20 mouse cellular contexts compared by ENCODE assay signal in genomic region chr4:136806254-136806653, GRCm38 (mm10). TPM values are rescaled to one million over a fixed set of nuclear protein-coding genes. Genes with fewer than 3 reads are reported as not detected.
DNase-seq lines count a peak whose midpoint lies in the region; ATAC-seq and TF ChIP-seq lines count a peak whose summit lies in the region.
"Had no signal": no experiment of that assay in that cellular context is flagged by ENCODE, and none has a peak within 500 bp of the region (broad histone marks: within the 10 kb centered on the region; RNA-seq: fewer than 3 reads in every experiment).

No protein-coding gene starts in this region.

- no peaks in the 10 kb centered on the region for H3K27me3 ChIP-seq in forebrain, embryonic 12.5 days
- no peaks in the 10 kb centered on the region for H3K27me3 ChIP-seq in forebrain, embryonic 16.5 days (replicated peaks; ENCODE audit: control insufficient read depth, insufficient read depth, low read length)
- H3K27me3 ChIP-seq in kidney, postnatal 0 days (ENCODE audit: insufficient read depth, low read length) = no peaks in the 10 kb centered on the region
- no peaks in the 10 kb centered on the region for H3K27me3 ChIP-seq in kidney, embryonic 15.5 days
- H3K27me3 ChIP-seq: hindbrain, embryonic 15.5 days; liver, embryonic 15.5 days had no signal

- H3K9ac ChIP-seq in forebrain, embryonic 12.5 days = 0 out of 2 replicates have a peak overlapping the region, but pooled peaks have one; percentile 12
- no peak overlapping the region for H3K9ac ChIP-seq in forebrain, embryonic 16.5 days (replicated peaks; ENCODE audit: low read depth, low read length)
- H3K9ac ChIP-seq in kidney, postnatal 0 days (ENCODE audit: low read depth, low read length) = no peak overlapping the region
- H3K9ac ChIP-seq in kidney, embryonic 15.5 days = no peak overlapping the region
- H3K9ac ChIP-seq: hindbrain, embryonic 15.5 days; limb, embryonic 12.5 days; liver, embryonic 15.5 days had no signal

- WGBS in forebrain, embryonic 12.5 days = 59% methylated on average over 10 of the region's 10 CpGs
- 47% methylated on average over 10 of the region's 10 CpGs for WGBS in forebrain, embryonic 16.5 days
- WGBS in kidney, postnatal 0 days = 65% methylated on average over 10 of the region's 10 CpGs
- WGBS in kidney, embryonic 15.5 days = 65% methylated on average over 10 of the region's 10 CpGs

- H3K9me3 ChIP-seq in forebrain, embryonic 12.5 days = no peaks in the 10 kb centered on the region
- no peaks in the 10 kb centered on the region for H3K9me3 ChIP-seq in forebrain, embryonic 16.5 days (ENCODE audit: control insufficient read depth, low read length)
- H3K9me3 ChIP-seq in kidney, postnatal 0 days (replicated peaks; ENCODE audit: low read length) = no peaks in the 10 kb centered on the region
- no peaks in the 10 kb centered on the region for H3K9me3 ChIP-seq in kidney, embryonic 15.5 days (replicated peaks)
- H3K9me3 ChIP-seq: hindbrain, embryonic 15.5 days; limb, embryonic 12.5 days; liver, embryonic 15.5 days had no signal

- H3K4me3 ChIP-seq in forebrain, embryonic 12.5 days (replicated peaks) = no peak overlapping the region
- no peak overlapping the region for H3K4me3 ChIP-seq in forebrain, embryonic 16.5 days (replicated peaks; ENCODE audit: low read length)
- no peak overlapping the region for H3K4me3 ChIP-seq in kidney, postnatal 0 days (replicated peaks; ENCODE audit: low read depth, low read length)
- no peak overlapping the region for H3K4me3 ChIP-seq in kidney, embryonic 15.5 days (replicated peaks)
- H3K4me3 ChIP-seq: heart, adult 2 months; hindbrain, embryonic 15.5 days; limb, embryonic 12.5 days; liver, embryonic 15.5 days; myocyte had no signal

- TF ChIP-seq CTCF in kidney, postnatal 0 days (IDR thresholded peaks at IDR 0.05; ENCODE audit: low read depth) = no peak

- peaks cover 90% of the 10 kb centered on the region for H3K4me1 ChIP-seq in forebrain, embryonic 12.5 days
- H3K4me1 ChIP-seq in forebrain, embryonic 16.5 days (replicated peaks; ENCODE audit: control insufficient read depth, insufficient read depth, low read length) = peaks cover 37% of the 10 kb centered on the region
- H3K4me1 ChIP-seq in kidney, postnatal 0 days (replicated peaks; ENCODE audit: insufficient read depth, low read length) = 0 out of 2 replicates have a peak, but pooled peaks cover 2% of the 10 kb centered on the region
- H3K4me1 ChIP-seq in kidney, embryonic 15.5 days = peaks cover 76% of the 10 kb centered on the region
- H3K4me1 ChIP-seq: liver, embryonic 15.5 days had no signal

- H3K4me2 ChIP-seq in forebrain, embryonic 12.5 days = no peak overlapping the region
- H3K4me2 ChIP-seq in forebrain, embryonic 16.5 days (ENCODE audit: low read length) = no peak overlapping the region
- no peak overlapping the region for H3K4me2 ChIP-seq in kidney, postnatal 0 days (ENCODE audit: low read length)
- no peak overlapping the region for H3K4me2 ChIP-seq in kidney, embryonic 15.5 days
- H3K4me2 ChIP-seq: hindbrain, embryonic 15.5 days; limb, embryonic 12.5 days; liver, embryonic 15.5 days had no signal

- no peak for ATAC-seq in forebrain, embryonic 12.5 days (ENCODE audit: low FRiP score)
- no peak for ATAC-seq in forebrain, embryonic 16.5 days
- ATAC-seq in kidney, postnatal 0 days (replicated peaks; ENCODE audit: low FRiP score, low read depth) = no peak
- ATAC-seq in kidney, embryonic 15.5 days (replicated peaks; ENCODE audit: low FRiP score) = no peak

- peak; percentile 48 for DNase-seq in kidney, postnatal 0 days (ENCODE audit: low spot score)
- peak; percentile 58 for DNase-seq in right cerebral cortex, postnatal 4 days
- DNase-seq in right cerebral cortex, adult 18-20 months = no peak
- DNase-seq in layer of hippocampus, postnatal 36 days = no peak
- DNase-seq in ovary, postnatal 14 days (ENCODE audit: low spot score) = no peak
- DNase-seq: adrenal gland, adult 8-10 months; cerebellum, adult 9-10 months; embryo, embryonic 11 days; heart, adult 2 months; kidney, postnatal 25 days; right cerebral cortex, postnatal 25 days; thymus, postnatal 25 days had no signal

- peaks cover 17% of the 10 kb centered on the region for H3K36me3 ChIP-seq in forebrain, embryonic 12.5 days (replicated peaks)
- no peaks in the 10 kb centered on the region for H3K36me3 ChIP-seq in forebrain, embryonic 16.5 days (ENCODE audit: control insufficient read depth, insufficient read depth)
- no peaks in the 10 kb centered on the region for H3K36me3 ChIP-seq in kidney, postnatal 0 days (ENCODE audit: insufficient read depth, low read length)
- H3K36me3 ChIP-seq in kidney, embryonic 15.5 days = no peaks in the 10 kb centered on the region
- H3K36me3 ChIP-seq: hindbrain, embryonic 15.5 days; limb, embryonic 12.5 days; liver, embryonic 15.5 days had no signal

- H3K27ac ChIP-seq in forebrain, embryonic 12.5 days = 0 out of 2 replicates have a peak overlapping the region, but pooled peaks have one; percentile 5
- no peak overlapping the region for H3K27ac ChIP-seq in forebrain, embryonic 16.5 days (ENCODE audit: low read length)
- H3K27ac ChIP-seq in kidney, postnatal 0 days = no peak overlapping the region
- no peak overlapping the region for H3K27ac ChIP-seq in kidney, embryonic 15.5 days
- H3K27ac ChIP-seq: heart, adult 2 months; hindbrain, embryonic 15.5 days; limb, embryonic 12.5 days; liver, embryonic 15.5 days; macrophage had no signal

RNA-seq across cellular contexts. Expression of gene Ephb2, which starts 29.5 kb away (rescaled TPM):
- 20.3 and 30.2 TPM in 2 replicates for polyA plus RNA-seq in forebrain, embryonic 12.5 days (2016; fragmentation: Nextera tagmentation; extraction: Ambion mirVana)
- polyA plus RNA-seq in forebrain, embryonic 16.5 days (2015; fragmentation: Nextera tagmentation; extraction: Ambion mirVana) = 12.3 and 13.1 TPM in 2 replicates
- polyA plus RNA-seq in kidney, postnatal 0 days (2015; fragmentation: Nextera tagmentation; extraction: Ambion mirVana) = 4.5 and 4.6 TPM in 2 replicates
- 7.1 and 8.7 TPM in 2 replicates for polyA plus RNA-seq in kidney, embryonic 15.5 days (2015; fragmentation: Nextera tagmentation; extraction: Ambion mirVana)
- 10 to 100 TPM; 24.5 to 26.2 TPM for total RNA-seq in layer of hippocampus, postnatal 36 days (2021)

Comparison
In these comparisons a context has a peak if more than half of its experiments do, and no peak if none do; other contexts are left out.
1. DNase-seq: peak in kidney, postnatal 0 days (single experiment) and right cerebral cortex, postnatal 4 days (single experiment); none in right cerebral cortex, adult 18-20 months (single experiment), layer of hippocampus, postnatal 36 days (0 of 2) and ovary, postnatal 14 days (single experiment).